Mouse (Mus musculus) mouse trophoblast stem cell (cell line): ENCODE results near the gene Stpg1.

ENCODE experiments used
- in situ Hi-C, 2 experiments: fragments of 300-500 bp; cut with MseI, MboI; formaldehyde crosslinking; loops; 2 replicates in 1 of 2; 3 replicates in 1 of 2; pipeline ENCODE4 v1.15.1; 2025

Stpg1 gene

DNA sequence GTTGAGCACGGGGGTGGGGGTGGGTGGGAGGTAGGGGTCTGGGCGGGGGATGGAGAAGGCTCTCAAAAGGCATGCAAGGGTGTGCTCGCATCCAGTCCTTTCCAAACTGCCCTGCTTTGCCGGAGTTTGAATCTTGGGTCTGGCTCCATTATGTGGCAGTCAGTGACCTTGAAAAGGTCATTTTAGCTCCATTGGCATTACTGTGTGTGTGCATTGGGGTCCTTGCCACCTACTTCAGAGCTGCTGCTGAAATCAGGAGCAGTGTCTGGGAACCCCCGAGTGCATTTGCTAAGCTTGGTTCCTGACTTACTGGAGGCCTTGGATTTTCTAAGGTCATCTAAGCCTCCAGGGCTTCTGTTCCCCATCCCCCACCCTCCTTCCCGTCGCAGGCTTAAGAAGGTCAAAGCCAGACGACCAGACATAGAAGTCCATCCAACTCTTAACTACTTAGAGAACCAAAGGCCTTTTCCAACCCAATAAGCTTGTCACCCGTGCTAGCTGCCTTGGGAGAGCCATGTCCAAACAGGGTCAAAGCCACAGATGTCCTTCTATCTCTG, 54.0 kb downstream of the Stpg1 start:
- in situ Hi-C loops = no loop called here

DNA sequence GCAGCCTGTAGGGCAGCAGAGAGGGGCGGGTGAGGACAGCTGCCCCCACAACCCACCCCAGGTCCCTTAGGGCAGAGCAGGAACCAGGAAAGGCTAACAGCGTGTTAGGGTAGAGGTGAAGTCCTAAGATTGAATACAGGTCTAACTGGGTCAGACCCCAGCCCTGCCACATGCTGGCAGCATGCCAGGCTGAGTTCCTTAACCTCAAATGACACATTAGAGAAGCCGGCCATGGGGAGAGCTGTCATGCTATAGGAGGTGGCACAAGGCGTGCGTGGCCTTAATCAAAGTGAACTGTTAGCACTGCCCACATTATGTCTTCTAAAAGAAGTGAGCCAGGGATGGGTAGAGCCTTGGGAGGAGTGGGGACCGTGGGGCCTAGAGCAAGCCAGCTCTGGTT, 54.7 kb downstream of the Stpg1 start:
- in situ Hi-C loops = no loop called here

DNA sequence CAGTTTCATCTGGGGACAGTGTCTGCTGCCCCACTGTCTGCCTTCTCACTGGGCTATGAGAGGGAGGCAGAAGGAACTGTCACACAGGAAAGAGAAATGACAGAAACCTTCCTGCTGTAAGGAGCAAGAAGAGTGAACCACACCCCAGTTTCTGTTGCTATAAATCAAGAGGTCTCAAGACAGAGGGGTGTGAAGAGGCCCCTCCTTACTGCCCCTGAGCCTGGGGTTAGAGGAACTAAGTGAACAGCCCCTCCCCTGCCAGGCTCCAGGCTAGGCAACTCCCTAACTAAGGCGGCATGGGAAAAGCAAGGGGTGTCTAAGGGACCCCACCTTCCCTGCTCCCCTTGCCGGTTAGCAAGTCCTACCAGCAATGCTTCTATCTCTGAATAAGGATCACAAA, 69.2 kb downstream of the Stpg1 start:
- in situ Hi-C loops = no loop called here

DNA sequence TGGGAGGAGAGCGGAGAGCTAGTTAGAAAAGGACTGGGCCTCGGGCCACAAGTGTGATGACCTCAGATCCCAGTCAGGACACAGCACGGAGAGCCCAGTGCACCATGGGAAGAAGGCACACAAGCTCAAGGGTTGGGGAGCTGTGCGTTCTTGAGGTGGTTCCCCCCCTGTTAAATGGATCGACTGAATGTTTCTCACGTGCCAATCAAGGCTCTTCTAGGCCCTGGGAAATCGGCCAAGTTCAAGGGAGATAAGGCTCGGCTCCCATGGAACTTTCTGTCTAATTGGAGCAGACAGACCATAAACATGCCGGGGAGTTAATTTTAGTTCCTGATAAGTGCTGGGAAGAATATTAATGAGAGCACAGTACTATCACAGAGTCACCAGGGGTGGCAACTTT, 70.8 kb downstream of the Stpg1 start:
- in situ Hi-C loops = no loop called here

DNA sequence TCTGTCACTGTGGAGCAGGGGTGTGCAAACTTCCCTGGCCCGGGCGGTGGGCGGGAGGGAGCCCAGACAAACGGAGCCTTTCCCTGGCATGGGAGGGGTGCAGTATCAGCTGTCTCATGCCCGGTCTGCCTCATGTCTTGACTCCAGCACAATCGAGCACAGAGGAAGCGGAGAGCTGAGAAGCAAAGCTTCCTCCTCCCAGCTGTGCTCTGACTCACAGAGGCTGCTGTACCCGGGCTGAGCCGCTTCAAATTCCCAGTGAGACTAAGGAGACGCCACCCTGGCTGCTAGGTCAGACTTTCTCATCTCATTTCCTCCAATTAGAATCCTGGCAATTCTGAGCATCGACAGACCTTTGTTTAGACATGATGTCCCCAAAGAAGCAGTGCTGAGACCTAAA, 72.5 kb downstream of the Stpg1 start:
- in situ Hi-C loops = no loop called here

DNA sequence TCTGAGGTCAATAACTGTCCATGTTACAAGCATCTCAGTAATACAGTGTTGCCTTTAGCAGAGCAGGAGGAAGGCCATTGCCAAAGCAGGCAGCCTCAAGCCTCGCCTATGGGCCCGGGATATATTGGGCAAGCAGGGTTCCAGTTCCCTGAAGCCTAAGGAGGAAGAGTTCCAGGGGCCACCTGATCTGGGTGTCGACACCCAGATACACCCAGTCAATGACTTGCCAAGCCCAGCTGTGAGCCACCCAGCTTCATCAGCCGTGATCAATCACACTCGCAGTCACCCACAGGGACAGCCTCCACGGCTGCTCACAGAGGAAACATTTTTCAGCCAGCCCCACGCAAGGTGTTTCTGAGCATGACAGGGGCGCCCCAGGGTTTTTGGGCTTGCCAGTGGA, 72.9 kb downstream of the Stpg1 start:
- in situ Hi-C loops = no loop called here

DNA sequence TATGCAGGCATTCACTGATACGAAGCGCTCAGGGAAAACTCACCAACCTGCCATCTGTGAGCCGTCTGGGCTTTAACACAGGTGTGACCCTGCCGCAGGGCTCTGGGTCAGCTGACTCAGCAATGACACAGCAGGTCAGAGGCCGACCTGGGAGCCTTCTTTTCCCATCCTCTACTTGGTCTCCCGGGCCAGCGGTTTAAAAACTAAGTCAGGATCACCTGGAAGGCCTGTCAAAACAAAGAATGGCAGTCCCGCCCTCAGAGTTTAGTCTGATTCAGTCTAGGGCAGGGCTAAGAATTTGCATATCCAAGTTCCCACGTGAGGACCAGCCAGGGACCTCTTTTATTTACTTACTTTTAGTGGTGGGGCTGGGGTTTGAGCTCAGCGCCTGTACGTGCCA, 74.6 kb downstream of the Stpg1 start:
- in situ Hi-C loops = no loop called here

DNA sequence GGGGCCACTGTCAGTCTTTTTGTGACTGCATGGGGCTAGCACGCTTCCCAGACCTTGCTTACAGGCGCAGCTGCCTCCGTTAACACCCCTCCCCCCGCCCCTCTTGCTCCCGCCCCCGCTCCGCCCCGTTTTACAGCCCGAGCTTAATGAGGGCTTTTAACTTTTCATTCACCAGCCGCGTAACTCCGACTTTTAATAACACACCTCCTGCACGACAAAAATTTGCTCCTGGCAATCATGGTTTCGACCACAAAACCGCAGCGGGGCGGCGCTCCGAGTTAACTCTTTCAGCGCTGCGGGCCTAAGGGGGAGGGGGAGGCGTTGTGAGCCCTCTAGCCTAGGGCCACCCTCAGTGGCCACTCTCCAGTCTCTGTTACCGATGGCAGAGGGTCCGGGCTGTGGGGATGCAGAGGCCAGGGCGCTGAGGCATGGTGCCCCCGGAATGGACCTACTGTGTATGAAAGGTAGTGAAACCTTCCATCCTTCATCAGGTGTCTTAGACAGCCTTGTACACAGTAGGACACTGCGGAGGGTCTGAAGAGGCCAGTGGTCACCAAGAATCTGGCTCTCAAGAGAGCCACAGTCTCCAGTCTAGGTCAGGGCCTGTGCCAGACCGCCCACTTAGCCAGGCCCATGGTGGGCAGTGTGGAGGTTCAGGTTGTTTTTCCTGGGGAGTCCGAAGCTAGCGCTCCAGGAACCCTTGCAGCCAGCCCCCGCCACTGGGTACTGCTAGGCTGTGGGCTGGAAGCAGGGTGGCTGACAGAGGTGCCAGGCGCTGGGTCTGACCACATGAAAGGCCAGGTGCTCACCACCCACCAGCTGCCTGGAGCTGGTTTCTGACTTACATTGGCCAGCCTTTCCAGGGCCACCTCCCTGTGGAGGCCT, 75.8 kb downstream of the Stpg1 start:
- in situ Hi-C loops = no loop called here

DNA sequence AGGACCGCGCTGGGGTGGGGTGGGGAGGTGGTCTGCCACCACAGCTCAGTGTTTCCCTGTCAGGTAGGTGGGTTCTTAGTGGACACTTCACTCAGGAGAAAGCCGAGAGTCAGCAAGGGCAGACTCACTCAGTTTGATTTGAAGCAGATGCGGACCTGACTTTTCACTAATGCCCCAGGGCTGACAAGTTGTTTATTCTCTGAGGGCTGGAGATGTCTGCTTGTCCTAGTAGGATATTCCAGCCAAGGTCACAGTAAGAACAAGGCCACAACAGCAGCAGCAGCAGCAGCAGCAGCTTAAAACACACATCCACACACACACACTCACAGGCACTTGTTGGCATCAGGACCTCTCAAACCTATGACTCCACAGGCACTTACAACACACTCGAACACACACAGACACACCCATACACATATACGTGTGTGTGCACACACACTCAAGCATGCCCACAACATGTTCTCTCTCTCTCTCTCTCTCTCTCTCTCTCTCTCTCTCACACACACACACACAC, 76.5 kb downstream of the Stpg1 start:
- in situ Hi-C loops = no loop called here

DNA sequence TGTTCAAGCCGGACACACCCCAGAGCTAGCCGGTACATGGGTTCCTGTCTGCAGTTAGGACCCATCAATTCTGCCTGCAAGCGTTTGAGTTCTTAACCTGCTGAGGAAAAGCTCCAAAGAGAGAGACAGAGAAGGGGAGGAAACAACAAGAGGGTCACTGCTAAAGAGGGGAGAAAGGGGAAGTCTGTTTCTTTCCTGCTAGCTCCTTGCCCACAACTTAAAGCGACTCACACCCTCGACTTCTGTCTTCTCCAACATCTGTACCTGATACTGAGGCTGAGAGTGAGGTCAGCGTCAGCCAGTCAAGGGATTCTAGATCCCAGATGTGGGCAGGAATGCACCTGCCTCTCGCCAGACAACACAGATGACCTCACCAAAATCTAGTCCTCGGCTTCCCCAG, 77.7 kb downstream of the Stpg1 start:
- in situ Hi-C loops = no loop called here

DNA sequence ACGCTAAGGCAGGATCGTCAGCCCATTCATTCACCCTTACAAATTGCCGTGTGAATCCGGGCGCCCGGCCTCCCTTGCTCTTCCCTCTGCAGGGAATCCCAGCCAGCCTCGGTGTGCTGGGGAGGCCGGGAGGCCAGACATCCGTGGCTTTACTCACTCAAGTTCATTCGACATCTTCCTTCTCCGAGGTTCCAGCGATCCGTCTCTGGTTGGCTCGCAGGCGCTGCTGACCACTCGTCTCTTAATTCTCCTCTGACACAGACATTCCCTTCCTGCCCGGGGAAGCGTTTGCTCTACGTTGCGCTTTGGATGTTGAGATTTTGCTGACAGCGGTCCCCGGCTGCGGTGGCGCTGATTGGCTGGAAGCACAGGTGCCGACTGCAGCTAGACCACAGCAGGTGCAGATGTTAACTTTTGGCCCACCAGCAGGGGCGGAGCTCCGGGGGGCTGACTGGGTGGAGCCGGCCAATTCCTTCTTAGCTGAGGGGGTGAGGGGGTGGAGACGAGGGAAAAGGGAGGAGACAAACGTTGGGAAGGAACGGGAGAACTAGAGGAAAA, 78.7 kb downstream of the Stpg1 start, which contains the start of gene Grhl3:
TSS of gene Grhl3 (minus strand) at position 380 of the 558 bp plus-strand sequence.
- in situ Hi-C loops = no loop called here

DNA sequence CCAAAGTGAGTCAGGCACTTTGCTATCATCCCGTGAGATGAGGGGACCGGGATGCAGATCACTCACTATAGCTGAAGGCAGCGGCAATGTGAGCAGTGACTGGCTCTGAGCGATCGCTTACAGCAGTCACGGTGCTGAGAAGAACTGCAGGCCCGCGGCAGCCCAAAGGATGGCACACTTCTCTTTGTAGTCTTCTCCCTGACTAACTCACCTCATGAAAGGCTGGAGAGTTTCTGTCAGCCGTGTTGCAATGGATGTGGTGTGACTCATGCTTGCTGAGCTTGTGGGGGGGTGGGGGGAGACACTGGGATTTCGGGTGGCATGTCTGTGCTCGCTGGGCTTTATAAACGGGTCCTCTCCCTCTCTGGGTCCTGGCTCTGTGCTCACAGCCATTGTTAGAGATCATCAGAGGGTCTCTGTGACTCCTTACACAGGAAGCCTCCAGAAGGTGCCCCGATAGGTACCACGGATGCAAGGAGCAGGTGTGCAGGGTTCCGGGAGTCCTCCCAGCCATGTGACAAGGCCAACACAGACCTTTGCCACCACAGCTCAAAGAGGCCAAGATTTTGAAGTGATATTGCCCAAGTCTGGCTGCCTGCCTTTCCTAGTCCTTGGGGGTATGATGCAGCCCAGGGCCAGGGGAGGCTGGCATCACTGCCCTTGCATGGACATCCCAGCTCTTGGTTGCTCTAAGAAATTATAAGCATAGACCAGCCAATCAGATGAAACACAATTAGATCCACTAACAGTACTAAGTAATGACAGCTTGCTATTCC, 81.0 kb downstream of the Stpg1 start:
- in situ Hi-C loops = no loop called here

DNA sequence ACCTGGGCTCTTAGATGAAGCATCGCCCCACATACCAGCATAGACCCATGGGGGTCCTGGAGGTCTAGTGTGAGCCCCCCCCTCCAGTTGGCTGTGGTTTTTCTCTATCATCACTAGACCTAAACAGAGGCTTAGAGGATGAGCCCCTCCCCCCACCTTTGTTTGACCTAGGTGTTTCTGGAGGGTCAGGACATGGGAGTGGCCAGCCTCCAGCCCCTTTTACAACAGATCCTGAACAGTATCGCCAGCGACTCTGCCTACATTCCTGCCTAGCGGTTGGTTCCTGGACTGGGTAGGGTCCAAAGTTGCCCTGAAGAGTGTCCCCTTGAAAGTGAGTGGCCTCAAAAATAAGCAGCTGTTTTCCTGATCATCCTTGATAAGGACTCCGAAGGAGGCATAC, 83.9 kb downstream of the Stpg1 start:
- in situ Hi-C loops = no loop called here

DNA sequence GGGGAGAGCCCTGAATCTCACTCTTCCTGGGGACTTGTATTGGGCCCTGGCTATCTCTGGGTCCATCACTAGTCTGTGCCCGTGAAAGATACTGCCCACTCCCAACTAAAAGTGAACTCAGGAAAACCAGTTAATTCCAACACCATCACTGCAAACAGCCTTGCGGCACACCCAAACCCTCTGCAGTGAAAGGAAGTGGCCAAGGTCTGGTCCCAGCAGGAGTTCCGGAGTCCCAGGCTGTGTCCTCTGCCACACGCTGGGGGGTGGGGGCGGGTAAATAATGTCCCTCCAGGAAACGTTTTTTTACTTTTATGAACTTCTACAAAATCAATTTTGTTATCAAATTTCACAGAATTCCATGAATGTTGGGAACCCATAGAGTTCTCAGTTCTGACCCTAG, 85.1 kb downstream of the Stpg1 start:
- in situ Hi-C loops = no loop called here

DNA sequence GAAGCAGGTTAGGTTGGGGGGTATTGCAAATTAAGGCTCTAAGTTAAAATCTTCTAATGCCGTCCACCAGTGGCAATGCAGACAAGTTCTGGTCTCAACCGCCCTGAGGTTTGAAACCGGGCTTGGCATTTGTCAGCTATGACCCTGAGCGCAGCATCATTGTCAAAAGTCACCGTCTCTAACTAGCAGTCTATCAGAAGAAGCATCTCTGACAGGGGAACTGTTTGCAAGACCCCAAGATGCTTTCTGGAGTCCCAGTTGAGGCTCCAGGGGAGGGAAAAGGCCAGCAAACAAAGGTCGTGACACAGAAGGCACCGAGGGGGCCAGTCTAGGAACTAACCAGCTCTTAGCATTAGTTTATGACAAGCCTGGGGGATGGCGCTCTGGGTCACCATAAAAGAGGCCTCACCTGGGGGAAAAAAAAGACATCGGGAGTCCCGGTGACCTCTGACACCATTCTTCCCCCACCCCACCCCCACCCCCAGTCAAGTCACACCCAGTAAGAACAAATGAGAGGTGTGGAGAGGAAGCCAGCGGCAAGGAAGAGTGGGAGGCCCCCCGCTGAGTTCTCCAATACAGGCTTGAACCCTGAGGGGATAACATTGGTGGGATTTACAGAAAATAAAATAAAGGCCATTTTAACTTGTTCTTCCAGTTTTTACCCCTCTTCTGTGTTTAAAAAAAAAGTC, 86.8 kb downstream of the Stpg1 start:
- in situ Hi-C loops = no loop called here

DNA sequence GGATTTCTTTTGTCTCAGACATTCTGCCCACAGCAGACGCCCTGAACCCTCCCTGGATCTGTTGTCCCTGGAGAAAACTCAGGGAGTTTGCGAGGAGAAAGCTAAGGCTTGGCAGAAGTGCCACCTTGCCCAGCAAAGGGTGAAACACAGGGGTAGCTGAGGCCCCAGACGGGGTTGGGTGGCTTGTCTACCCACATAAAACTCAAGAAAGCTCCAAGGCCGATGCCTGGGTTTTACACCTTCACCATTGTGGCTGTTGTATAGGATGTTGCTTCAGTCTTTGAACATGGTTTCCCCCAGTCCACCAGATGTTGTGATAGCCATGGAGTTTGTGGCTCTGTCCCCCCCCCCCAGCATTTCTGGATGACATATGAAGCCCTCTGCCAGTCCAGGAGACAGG, 90.2 kb downstream of the Stpg1 start:
- in situ Hi-C loops = no loop called here
